Mouse (Mus musculus) stomach, postnatal 0 days (tissue): ENCODE data around the gene Dab1.

ENCODE experiments used
- CTCF ChIP-seq: IDR thresholded peaks from 2 replicates; pipeline ENCODE4 v1.5.1; 2016; ENCODE audit warnings: antibody characterized with exemption, low read depth, mild to moderate bottlenecking, moderate library complexity
- EP300 ChIP-seq: optimal IDR thresholded peaks from 2 replicates; pipeline ENCODE3; 2016; ENCODE audit warnings: antibody characterized with exemption

DNA sequence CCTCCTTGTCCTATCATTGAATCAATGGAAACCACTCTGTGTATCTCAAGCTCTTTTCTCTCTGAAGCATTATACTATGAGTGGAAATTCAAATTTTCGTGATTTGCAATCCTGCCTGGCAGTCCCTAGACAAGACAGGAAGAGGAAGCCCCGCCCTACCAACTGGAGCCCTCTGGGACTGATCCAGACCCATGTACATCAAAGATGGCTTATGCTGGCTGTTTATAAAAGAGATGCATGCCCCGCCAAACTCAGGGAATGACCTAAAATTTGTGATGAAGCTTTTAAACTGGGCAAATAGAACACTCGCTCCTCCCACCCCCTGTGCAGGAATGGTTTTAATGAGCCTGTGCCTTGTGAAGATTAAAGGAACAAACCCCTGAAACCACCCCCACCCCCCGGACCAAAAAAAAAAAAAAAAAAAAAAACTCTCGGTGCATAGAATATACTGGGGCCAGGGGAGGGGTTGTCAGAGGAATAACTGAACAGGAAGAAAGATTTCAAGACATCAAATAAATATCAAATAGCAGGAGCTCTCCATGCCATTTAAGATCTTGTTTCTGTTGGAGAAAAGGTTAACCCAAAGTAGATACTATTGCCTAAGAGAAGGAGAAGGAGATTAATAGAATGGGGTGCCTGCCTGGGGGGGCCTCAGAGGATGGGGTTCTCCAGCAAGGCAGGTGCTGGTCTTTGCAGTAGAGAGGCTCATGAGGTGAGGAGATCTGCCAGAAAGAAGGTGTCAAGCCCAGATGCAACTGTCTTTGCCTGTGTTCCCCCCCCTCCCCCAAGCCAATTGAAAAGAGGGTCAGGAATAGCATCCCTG, 1024.6 kb downstream of the Dab1 start:
- TF ChIP-seq CTCF (no peak), EP300 (no peak)
